In the genomic region with DNA sequence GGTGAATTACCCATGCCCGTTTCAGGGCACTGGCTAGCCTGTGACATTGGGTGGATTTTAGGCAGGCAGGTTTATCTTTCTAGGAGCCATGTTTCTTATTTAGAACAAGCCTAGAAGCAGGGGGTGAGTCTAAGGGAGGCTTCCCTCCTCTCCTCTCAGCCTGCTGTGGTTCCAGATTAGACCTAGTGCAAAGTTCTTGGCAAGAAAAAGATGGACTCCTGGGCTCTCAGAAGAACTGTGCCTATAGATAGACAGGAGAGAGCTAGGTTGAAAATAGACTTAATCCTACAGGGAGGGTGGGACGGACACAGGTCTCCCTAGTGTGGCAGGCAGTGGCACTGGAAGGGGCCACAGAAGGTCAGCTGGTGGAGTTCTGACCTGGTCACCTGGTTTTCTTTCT, we compare ENCODE assay signal across 14 mouse cellular contexts.
"Had no signal": no experiment of that assay in that cellular context is flagged by ENCODE, and none has a peak within 500 bp of the region (broad histone marks: within the 10 kb centered on the region; RNA-seq: fewer than 3 reads in every experiment).

No protein-coding gene starts in this region.

- ATAC-seq: liver, postnatal 0 days; lung, postnatal 0 days had no signal

- DNase-seq: kidney, adult 18-20 months; kidney, adult 9 months; kidney, postnatal 14 days; kidney, postnatal 4 days; liver, postnatal 0 days; lung, embryonic 14.5 days; midbrain, embryonic 14.5 days; right cerebral cortex, adult 18-20 months; right cerebral cortex, postnatal 14 days; right cerebral cortex, postnatal 4 days; thymus, adult 2 months; thymus, postnatal 14 days; thymus, postnatal 4 days had no signal
